Mouse (Mus musculus): ENCODE measurements at regions not wholly inside any gene's neighbourhood (a gene's known extent, or its start where the extent isn't known, plus 50 kb on each side); places are given as distances from the start of the nearest gene placed in this dataset.
"Not testable (repeated sequence)": the region's sequence is repeated elsewhere in the genome, so short reads cannot be mapped to it uniquely, and the experiment has no call there.

- intact Hi-C loops (cut with DNase I; ENCODE audit: low total_unique reads) = no loop called here
- no peak for DNase-seq
Observed at GRCm38 (mm10) chr3:130841755-130842154, 111.6 kb upstream of the Rpl34 start.

GRCm38 (mm10) chr3:130839924-130840440 lies 109.8 kb upstream of the Rpl34 start:
- intact Hi-C loops (cut with DNase I; ENCODE audit: low total_unique reads) = no loop called here

GRCm38 (mm10) chr3:130838626-130839422 lies 108.6 kb upstream of the Rpl34 start:
- intact Hi-C loops (cut with DNase I; ENCODE audit: low total_unique reads) = no loop called here

More at GRCm38 (mm10) chr3:130839924-130840440, 109.8 kb upstream of the Rpl34 start:
- DNase-seq = no peak

GRCm38 (mm10) chr3:130833722-130834121 lies 103.5 kb upstream of the Rpl34 start:
- intact Hi-C loops (cut with DNase I; ENCODE audit: low total_unique reads) = no loop called here
- DNase-seq = no peak

More at GRCm38 (mm10) chr3:130838626-130839422, 108.6 kb upstream of the Rpl34 start:
- no peak for DNase-seq

GRCm38 (mm10) chr3:130833082-130833481 lies 102.9 kb upstream of the Rpl34 start:
- intact Hi-C loops (cut with DNase I; ENCODE audit: low total_unique reads) = no loop called here

GRCm38 (mm10) chr3:130831788-130832187 lies 101.6 kb upstream of the Rpl34 start:
- intact Hi-C loops (cut with DNase I; ENCODE audit: low total_unique reads) = no loop called here
- DNase-seq = no peak

More at GRCm38 (mm10) chr3:130833082-130833481, 102.9 kb upstream of the Rpl34 start:
- DNase-seq = no peak

- DNase-seq = no peak
- intact Hi-C loops (cut with DNase I; ENCODE audit: low total_unique reads) = no loop called here
Observed at GRCm38 (mm10) chr3:130828346-130828745, 98.1 kb upstream of the Rpl34 start.

- no peak for DNase-seq
- intact Hi-C loops (cut with DNase I; ENCODE audit: low total_unique reads) = no loop called here
Observed at GRCm38 (mm10) chr3:130827934-130828333, 97.7 kb upstream of the Rpl34 start.

- no peak for DNase-seq
- intact Hi-C loops (cut with DNase I; ENCODE audit: low total_unique reads) = no loop called here
Observed at GRCm38 (mm10) chr3:130827021-130827420, 96.8 kb upstream of the Rpl34 start.

- no peak for DNase-seq
- intact Hi-C loops (cut with DNase I; ENCODE audit: low total_unique reads) = loop anchor here (5.0 kb wide), 1 partner anchor 418 kb away; no protein-coding TSS in a partner anchor
Observed at GRCm38 (mm10) chr3:130819837-130820098, 89.6 kb upstream of the Rpl34 start.

- no peak for DNase-seq
- intact Hi-C loops (cut with DNase I; ENCODE audit: low total_unique reads) = loop anchor here (5.0 kb wide), 1 partner anchor 418 kb away; no protein-coding TSS in a partner anchor
Observed at GRCm38 (mm10) chr3:130819031-130819836, 89.0 kb upstream of the Rpl34 start.

GRCm38 (mm10) chr3:130818467-130819030 lies 88.4 kb upstream of the Rpl34 start:
- intact Hi-C loops (cut with DNase I; ENCODE audit: low total_unique reads) = loop anchor here (5.0 kb wide), 1 partner anchor 419 kb away; no protein-coding TSS in a partner anchor
- peak; percentile 85 for DNase-seq

- no peak for DNase-seq
- intact Hi-C loops (cut with DNase I; ENCODE audit: low total_unique reads) = no loop called here
Observed at GRCm38 (mm10) chr3:130809696-130810665, 79.8 kb upstream of the Rpl34 start.

GRCm38 (mm10) chr3:130805345-130805744 lies 75.1 kb upstream of the Rpl34 start:
- DNase-seq = no peak

GRCm38 (mm10) chr3:130804327-130804662 lies 74.1 kb upstream of the Rpl34 start:
- intact Hi-C loops (cut with DNase I; ENCODE audit: low total_unique reads) = no loop called here
- no peak for DNase-seq

More at GRCm38 (mm10) chr3:130805345-130805744, 75.1 kb upstream of the Rpl34 start:
- intact Hi-C loops (cut with DNase I; ENCODE audit: low total_unique reads) = no loop called here

GRCm38 (mm10) chr3:130803591-130804326 lies 73.6 kb upstream of the Rpl34 start:
- intact Hi-C loops (cut with DNase I; ENCODE audit: low total_unique reads) = no loop called here
- DNase-seq = no peak

- intact Hi-C loops (cut with DNase I; ENCODE audit: low total_unique reads) = no loop called here
Observed at GRCm38 (mm10) chr3:130800016-130800415, 69.8 kb upstream of the Rpl34 start.

GRCm38 (mm10) chr3:130797956-130798355 lies 67.8 kb upstream of the Rpl34 start:
- DNase-seq; intact Hi-C loops (cut with DNase I; ENCODE audit: low total_unique reads): not testable (repeated sequence)

More at GRCm38 (mm10) chr3:130800016-130800415, 69.8 kb upstream of the Rpl34 start:
- DNase-seq = no peak

All from gastrocnemius, postnatal 14 days (tissue).